Mouse (Mus musculus) cerebellum, adult 8-10 months (tissue): Measurements from ENCODE around the gene Polr3g.
A peak's percentile ranks its signal among the peaks of the same experiment; 100 is the strongest.
"Not testable (repeated sequence)": the region's sequence is repeated elsewhere in the genome, so short reads cannot be mapped to it uniquely, and the experiment has no call there.

Source experiments
- DNase-seq: peaks from one replicate; pipeline ENCODE4 v3.0.0; 2022

Gene Polr3g

GRCm38 (mm10) chr13:81684884-81685283 is 25.9 kb downstream of the Polr3g start:
- no peak for DNase-seq

GRCm38 (mm10) chr13:81684258-81684657 is 26.6 kb downstream of the Polr3g start:
- no peak for DNase-seq

- no peak for DNase-seq
These were observed 27.7 kb downstream of the Polr3g start for GRCm38 (mm10) chr13:81683107-81683506.

- DNase-seq = no peak
These were observed 35.5 kb downstream of the Polr3g start for GRCm38 (mm10) chr13:81675333-81675732.

GRCm38 (mm10) chr13:81667713-81668112 is 43.1 kb downstream of the Polr3g start:
- no peak for DNase-seq

- DNase-seq = peak; percentile 48
These were observed 46.5 kb downstream of the Polr3g start for GRCm38 (mm10) chr13:81664331-81664698.

- DNase-seq = peak; percentile 37
These were observed 47.1 kb downstream of the Polr3g start for GRCm38 (mm10) chr13:81663566-81664330.

- DNase-seq = no peak
These were observed 52.6 kb downstream of the Polr3g start for GRCm38 (mm10) chr13:81658053-81658752.

- DNase-seq = peak; percentile 92
These were observed 53.3 kb downstream of the Polr3g start, which contains the start of gene Lysmd3 for GRCm38 (mm10) chr13:81657351-81658052. Gene Lysmd3 (plus strand): TSS chr13:81657663.

- DNase-seq = no peak
These were observed 53.8 kb downstream of the Polr3g start for GRCm38 (mm10) chr13:81657008-81657350.

GRCm38 (mm10) chr13:81656091-81656850 is 54.5 kb downstream of the Polr3g start:
- no peak for DNase-seq

GRCm38 (mm10) chr13:81650382-81650781 is 60.4 kb downstream of the Polr3g start:
- DNase-seq = not testable (repeated sequence)

GRCm38 (mm10) chr13:81646348-81646747 is 64.5 kb downstream of the Polr3g start:
- DNase-seq = no peak

GRCm38 (mm10) chr13:81644047-81644565 is 66.7 kb downstream of the Polr3g start:
- DNase-seq = no peak

GRCm38 (mm10) chr13:81642491-81643149 is 68.2 kb downstream of the Polr3g start:
- DNase-seq = no peak

GRCm38 (mm10) chr13:81641289-81642045 is 69.3 kb downstream of the Polr3g start:
- DNase-seq = peak; percentile 54

- no peak for DNase-seq
These were observed 69.9 kb downstream of the Polr3g start for GRCm38 (mm10) chr13:81640881-81641280.

GRCm38 (mm10) chr13:81639624-81640023 is 71.2 kb downstream of the Polr3g start:
- no peak for DNase-seq

GRCm38 (mm10) chr13:81632720-81633415 is 77.9 kb downstream of the Polr3g start, which contains the start of gene Adgrv1:
Gene Adgrv1 (minus strand): TSS chr13:81633154.
- DNase-seq = peak; percentile 60

GRCm38 (mm10) chr13:81630566-81630965 is 80.2 kb downstream of the Polr3g start:
- no peak for DNase-seq

GRCm38 (mm10) chr13:81629395-81629794 is 81.4 kb downstream of the Polr3g start:
- DNase-seq = no peak
